Mouse (Mus musculus) hindbrain, embryonic 15.5 days (tissue): ENCODE measurements at regions not wholly inside any gene's neighbourhood (a gene's known extent, or its start where the extent isn't known, plus 50 kb on each side); places are given as distances from the start of the nearest gene placed in this dataset.
"Not testable (repeated sequence)": the region's sequence is repeated elsewhere in the genome, so short reads cannot be mapped to it uniquely, and the experiment has no call there.

ENCODE experiments used
- ATAC-seq: fragments of 200-750 bp; cut with Nextera tagmentation; 2 replicates; pipeline ENCODE4 v1.8.0; 2017; ENCODE audit warnings: low read depth, moderate number of reproducible peaks, moderate TSS enrichment; ENCODE audit not compliant: low FRiP score
- H3K27ac ChIP-seq: fragments of 300-500 bp; sonication (generic); replicated peaks from 2 replicates; pipeline ENCODE4 v1.5.1; 2015; ENCODE audit warnings: mild to moderate bottlenecking, inconsistent platforms
- H3K27me3 ChIP-seq: fragments of 300-500 bp; sonication (generic); 2 replicates; pipeline ENCODE4 v1.6.1; 2015; ENCODE audit warnings: control low read depth, inconsistent platforms
- H3K36me3 ChIP-seq: fragments of 300-500 bp; sonication (generic); 2 replicates; pipeline ENCODE4 v1.6.1; 2015; ENCODE audit warnings: control low read depth, inconsistent platforms
- H3K4me1 ChIP-seq: fragments of 300-500 bp; sonication (generic); replicated peaks from 2 replicates; pipeline ENCODE4 v1.6.1; 2015; ENCODE audit warnings: control low read depth, inconsistent platforms
- H3K4me2 ChIP-seq: fragments of 300-500 bp; sonication (generic); 2 replicates; pipeline ENCODE4 v1.6.1; 2015; ENCODE audit warnings: moderate library complexity, mild to moderate bottlenecking, inconsistent platforms
- H3K4me3 ChIP-seq: fragments of 300-500 bp; sonication (generic); 2 replicates; pipeline ENCODE4 v1.5.1; 2015; ENCODE audit warnings: mild to moderate bottlenecking, inconsistent platforms
- H3K9ac ChIP-seq: fragments of 300-500 bp; sonication (generic); 2 replicates; pipeline ENCODE4 v1.6.1; 2015; ENCODE audit warnings: inconsistent platforms
- H3K9me3 ChIP-seq: fragments of 300-500 bp; sonication (generic); 2 replicates; pipeline ENCODE4 v1.6.1; 2016; ENCODE audit warnings: control low read depth, inconsistent platforms
- WGBS: fragments of 180-500 bp; shearing (Covaris S2); methylation state at CpG from one replicate; pipeline ENCODE4 v1.1.7; 2015; 5-methylcytosine and 5-hydroxymethylcytosine counted together

GRCm38 (mm10) chr4:3081953-3082950, 84.9 kb upstream of the Vmn1r2 start:
- Histone ChIP-seq H3K9ac (no peak overlapping the region), H3K4me2 (no peak overlapping the region), H3K4me1 (no peaks in the 10 kb centered on the region), H3K4me3 (no peak overlapping the region), H3K9me3 (peaks cover 66% of the 10 kb centered on the region), H3K27ac (no peak overlapping the region), H3K36me3 (no peaks in the 10 kb centered on the region), H3K27me3 (no peaks in the 10 kb centered on the region)
- ATAC-seq: 0 out of 2 replicates have a peak, but pooled peaks have one; percentile 15
- 74% methylated on average over 3 of the region's 3 CpGs for WGBS

- H3K4me3 ChIP-seq: no peak overlapping the region
- H3K27me3 ChIP-seq: no peaks in the 10 kb centered on the region
- no peak overlapping the region for H3K4me2 ChIP-seq
- H3K36me3 ChIP-seq: no peaks in the 10 kb centered on the region
- H3K9me3 ChIP-seq: peaks cover 73% of the 10 kb centered on the region
- no peak overlapping the region for H3K27ac ChIP-seq
- 58% methylated on average over 8 of the region's 8 CpGs for WGBS
- H3K9ac ChIP-seq: no peak overlapping the region
- ATAC-seq: peak; percentile 61
- no peaks in the 10 kb centered on the region for H3K4me1 ChIP-seq
Observed at GRCm38 (mm10) chr4:3083161-3084020, 83.7 kb upstream of the Vmn1r2 start.

DNA sequence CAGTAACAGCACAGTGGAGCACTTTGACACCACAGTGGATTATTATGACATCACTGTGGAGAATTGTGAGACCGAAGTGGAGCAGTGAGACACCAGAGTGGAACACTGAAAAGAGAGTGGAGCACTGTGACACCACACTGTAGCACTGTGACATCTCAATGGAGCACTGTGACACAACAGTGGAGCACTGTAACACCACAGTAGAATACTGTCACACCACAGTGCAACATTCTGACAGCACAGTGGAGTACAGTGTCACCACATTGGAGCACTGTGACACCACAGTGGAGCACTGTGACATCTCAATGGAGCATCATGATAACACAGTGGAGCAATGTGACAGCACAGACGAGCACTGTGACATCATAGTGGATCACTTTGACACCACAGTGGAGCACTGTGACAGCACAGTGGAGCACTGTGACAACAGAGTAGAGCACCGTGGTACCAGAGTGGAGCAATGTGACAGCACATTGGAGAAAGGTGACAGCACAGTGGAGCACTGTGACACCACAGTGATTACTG, 83.0 kb upstream of the Vmn1r2 start:
- H3K27me3 ChIP-seq: no peaks in the 10 kb centered on the region
- no peak overlapping the region for H3K4me3 ChIP-seq
- H3K9me3 ChIP-seq: peaks cover 73% of the 10 kb centered on the region
- H3K9ac ChIP-seq: no peak overlapping the region
- 70% methylated on average over 3 of the region's 3 CpGs for WGBS
- H3K4me2 ChIP-seq: no peak overlapping the region
- ATAC-seq: peak; percentile 17
- no peaks in the 10 kb centered on the region for H3K4me1 ChIP-seq
- H3K36me3 ChIP-seq: no peaks in the 10 kb centered on the region
- H3K27ac ChIP-seq: no peak overlapping the region

DNA sequence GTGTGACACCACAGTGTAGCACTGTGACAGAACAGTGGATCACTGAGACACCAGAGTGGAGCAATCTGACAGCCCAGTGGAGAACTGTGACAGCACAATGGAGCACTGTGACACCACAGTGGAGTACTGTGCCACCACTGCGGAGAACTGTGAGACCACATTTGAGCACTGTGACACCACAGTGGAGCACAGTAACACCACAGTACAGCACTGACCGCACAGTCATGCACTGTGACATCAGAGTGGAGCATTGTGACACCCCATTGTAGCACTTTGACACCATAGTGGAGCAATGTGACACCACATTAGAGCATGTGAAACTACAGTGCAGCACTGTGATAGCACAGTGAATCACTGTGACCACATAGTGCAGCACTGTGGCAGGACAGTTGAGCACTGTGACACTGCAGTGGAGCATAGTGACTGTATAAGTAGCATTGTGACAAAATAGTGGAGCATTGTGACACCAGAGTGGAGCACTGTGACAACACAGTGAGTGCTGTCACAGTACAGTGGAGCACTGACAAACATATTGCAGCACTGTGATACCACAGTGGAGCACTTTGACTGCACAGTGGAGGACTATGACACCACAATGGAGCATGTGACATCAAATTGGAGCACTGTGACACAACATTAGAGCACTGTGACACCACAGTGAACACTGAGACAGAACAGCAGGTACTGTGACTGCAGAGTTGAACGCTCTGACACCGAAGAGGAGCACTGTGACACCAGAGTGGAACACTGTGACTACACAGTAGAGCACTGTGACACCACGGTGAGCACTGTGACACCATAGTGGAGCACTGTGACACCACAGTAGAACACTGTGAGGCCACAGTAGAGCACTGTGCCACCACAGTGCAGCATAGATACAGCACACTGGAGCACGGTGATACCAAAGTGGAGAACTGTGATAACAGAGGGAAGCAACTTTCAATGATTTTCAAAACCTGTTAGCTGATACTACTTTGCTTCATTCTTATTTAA, 81.4 kb upstream of the Vmn1r2 start:
- H3K4me1 ChIP-seq: no peaks in the 10 kb centered on the region
- H3K4me3 ChIP-seq: no peak overlapping the region
- H3K9me3 ChIP-seq: peaks cover 73% of the 10 kb centered on the region
- WGBS: 56% methylated on average over 6 of the region's 6 CpGs
- no peaks in the 10 kb centered on the region for H3K27me3 ChIP-seq
- H3K4me2 ChIP-seq: no peak overlapping the region
- ATAC-seq: peak; percentile 8; the same call in 1 of the 2 replicates
- no peak overlapping the region for H3K9ac ChIP-seq
- H3K27ac ChIP-seq: no peak overlapping the region
- no peaks in the 10 kb centered on the region for H3K36me3 ChIP-seq

DNA sequence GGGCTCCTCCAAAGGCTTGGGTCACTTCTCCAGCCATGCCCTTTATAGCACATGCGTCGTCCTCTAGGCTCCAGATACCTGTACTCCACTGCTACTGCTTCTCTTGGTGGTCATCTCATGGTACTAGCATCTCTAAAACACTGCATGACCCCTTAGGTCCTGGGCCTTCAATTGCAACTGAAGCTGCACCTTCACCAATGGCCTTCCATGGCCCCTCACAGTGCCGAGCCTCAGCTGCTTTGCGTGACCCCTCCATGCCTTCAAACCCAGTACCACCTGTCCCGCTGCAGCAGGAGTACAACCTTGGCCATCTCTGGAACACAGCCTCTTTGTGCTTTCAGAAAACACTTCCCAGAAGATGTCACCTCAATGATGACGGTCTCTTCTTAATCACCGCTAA, 79.5 kb upstream of the Vmn1r2 start:
- peaks cover 60% of the 10 kb centered on the region for H3K9me3 ChIP-seq
- H3K36me3 ChIP-seq, H3K9ac ChIP-seq, H3K4me3 ChIP-seq, H3K4me1 ChIP-seq, H3K27ac ChIP-seq, H3K4me2 ChIP-seq, H3K27me3 ChIP-seq, ATAC-seq: not testable (repeated sequence)
- WGBS: 79% methylated on average over 7 of the region's 7 CpGs

GRCm38 (mm10) chr4:3089567-3090377, 77.3 kb upstream of the Vmn1r2 start:
- H3K9me3 ChIP-seq: peaks cover 41% of the 10 kb centered on the region
- WGBS: 63% methylated on average over 13 of the region's 13 CpGs
- peak; percentile 69; the same call in 1 of the 2 replicates for ATAC-seq
- H3K27ac ChIP-seq: no peak overlapping the region
- no peaks in the 10 kb centered on the region for H3K36me3 ChIP-seq
- H3K27me3 ChIP-seq: no peaks in the 10 kb centered on the region
- no peak overlapping the region for H3K4me3 ChIP-seq
- H3K4me2 ChIP-seq: no peak overlapping the region
- no peak overlapping the region for H3K9ac ChIP-seq
- H3K4me1 ChIP-seq: no peaks in the 10 kb centered on the region

DNA sequence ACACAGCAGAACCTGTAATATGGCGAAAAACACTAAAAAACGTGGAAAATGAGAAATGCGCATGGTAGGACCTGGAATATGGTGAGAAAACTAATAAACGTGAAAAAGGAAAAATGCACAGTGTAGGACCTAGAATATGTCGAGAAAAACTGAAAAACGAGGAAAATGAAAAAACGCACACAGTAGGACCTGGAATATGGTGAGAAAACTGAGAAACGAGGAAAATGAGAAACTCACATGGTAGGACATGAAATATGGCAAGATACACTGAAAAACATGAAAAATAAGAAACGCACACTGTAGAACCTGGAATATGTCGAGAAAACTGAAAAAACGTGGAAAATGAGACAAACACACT, 76.8 kb upstream of the Vmn1r2 start:
- Histone ChIP-seq H3K36me3 (no peaks in the 10 kb centered on the region), H3K4me3 (no peak overlapping the region), H3K27ac (no peak overlapping the region), H3K9me3 (peaks cover 39% of the 10 kb centered on the region), H3K9ac (no peak overlapping the region), H3K4me2 (no peak overlapping the region), H3K4me1 (no peaks in the 10 kb centered on the region), H3K27me3 (no peaks in the 10 kb centered on the region)
- 75% methylated on average over 11 of the region's 11 CpGs for WGBS
- 0 out of 2 replicates have a peak, but pooled peaks have one; percentile 40 for ATAC-seq

- Histone ChIP-seq H3K9me3 (peaks cover 35% of the 10 kb centered on the region), H3K36me3 (no peaks in the 10 kb centered on the region), H3K4me3 (no peak overlapping the region), H3K27ac (no peak overlapping the region), H3K4me2 (no peak overlapping the region), H3K4me1 (no peaks in the 10 kb centered on the region), H3K27me3 (no peaks in the 10 kb centered on the region), H3K9ac (no peak overlapping the region)
- 0 out of 2 replicates have a peak, but pooled peaks have one; percentile 63 for ATAC-seq
- 72% methylated on average over 9 of the region's 9 CpGs for WGBS
Observed at GRCm38 (mm10) chr4:3090742-3091141, 76.4 kb upstream of the Vmn1r2 start.
